Mouse (Mus musculus): Measurements from ENCODE around the gene Nanos2.

DNA sequence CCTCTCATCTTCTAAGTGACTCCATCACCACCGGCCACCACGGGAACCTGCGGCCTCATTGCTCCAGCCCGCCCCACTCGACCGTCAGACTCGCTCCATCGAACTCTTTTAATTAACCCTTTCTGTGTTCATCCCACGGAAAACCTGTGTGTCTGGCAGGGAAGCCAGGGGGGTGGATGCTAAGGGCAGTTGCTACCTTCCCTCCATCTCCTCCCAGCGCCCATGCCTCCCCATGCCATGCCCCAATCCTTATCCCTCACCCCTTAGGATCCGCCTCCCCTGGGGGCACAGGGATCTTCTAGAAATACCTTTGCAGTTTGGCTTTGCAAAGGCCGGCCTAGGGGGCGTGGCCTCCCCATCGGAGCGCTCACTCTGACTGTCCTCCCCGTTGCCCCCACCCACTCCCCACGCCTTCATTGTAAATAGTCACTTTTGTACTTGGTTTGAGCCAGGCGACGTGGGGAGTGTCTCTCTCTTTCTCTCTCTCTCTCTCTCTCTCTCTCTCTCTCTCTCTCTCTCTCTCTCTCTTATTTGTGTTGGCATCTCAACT is 23.8 kb upstream of the Nanos2 start:
- TF ChIP-seq POLR2A (IDR thresholded peaks at IDR 0.05; ENCODE audit: borderline replicate concordance, control insufficient read depth, low read depth, low read length) (no peak), CTCF (IDR thresholded peaks at IDR 0.05; ENCODE audit: control insufficient read depth, insufficient read depth, low read length) (no peak)

Data from bone marrow, adult 2 months (tissue).